Mouse (Mus musculus) lung, postnatal 0 days (tissue): ENCODE data around the gene Fnip2. TPM values are rescaled to one million over a fixed set of nuclear protein-coding genes. Genes with fewer than 3 reads are reported as not detected.

Source experiments
- ATAC-seq: fragments of 200-750 bp; cut with Nextera tagmentation; 2 replicates; pipeline ENCODE4 v1.8.0; 2017; ENCODE audit warnings: moderate library complexity
- DNase-seq: peaks from one replicate; pipeline ENCODE4 v3.0.0-alpha.2; 2016; ENCODE audit warnings: low spot score
- H3K27ac ChIP-seq: fragments of 300-500 bp; sonication (generic); 2 replicates; pipeline ENCODE4 v1.5.1; 2014; ENCODE audit warnings: antibody characterized with exemption, mild to moderate bottlenecking, low read length, mixed read lengths
- H3K27me3 ChIP-seq: fragments of 300-500 bp; sonication (generic); replicated peaks from 2 replicates; pipeline ENCODE4 v1.6.1; 2014; ENCODE audit warnings: low read length, mixed read lengths; ENCODE audit not compliant: insufficient read depth
- H3K36me3 ChIP-seq: fragments of 300-500 bp; sonication (generic); 2 replicates; pipeline ENCODE4 v1.6.1; 2014; ENCODE audit warnings: low read length, mixed read lengths; ENCODE audit not compliant: insufficient read depth
- H3K4me1 ChIP-seq: fragments of 300-500 bp; sonication (generic); 2 replicates; pipeline ENCODE4 v1.6.1; 2014; ENCODE audit warnings: antibody characterized with exemption, low read depth, low read length, mixed read lengths; ENCODE audit not compliant: insufficient read depth
- H3K4me2 ChIP-seq: fragments of 300-500 bp; sonication (generic); replicated peaks from 2 replicates; pipeline ENCODE4 v1.6.1; 2014; ENCODE audit warnings: low read depth, mild to moderate bottlenecking, low read length, moderate library complexity, mixed read lengths
- H3K4me3 ChIP-seq: fragments of 300-500 bp; sonication (generic); 2 replicates; pipeline ENCODE4 v1.5.1; 2014; ENCODE audit warnings: low read depth, low read length
- H3K9ac ChIP-seq: fragments of 300-500 bp; sonication (generic); replicated peaks from 2 replicates; pipeline ENCODE4 v1.6.1; 2014; ENCODE audit warnings: low read depth, mild to moderate bottlenecking
- H3K9me3 ChIP-seq: fragments of 300-500 bp; sonication (generic); 2 replicates; pipeline ENCODE4 v1.6.1; 2016; ENCODE audit warnings: low read length, mixed read lengths
- CTCF ChIP-seq: IDR thresholded peaks from 2 replicates; pipeline ENCODE4 v1.5.1; 2016; ENCODE audit warnings: antibody characterized with exemption, mild to moderate bottlenecking
- EP300 ChIP-seq: IDR thresholded peaks from 2 replicates; pipeline ENCODE4 v1.6.1; 2016; ENCODE audit warnings: antibody characterized with exemption, mild to moderate bottlenecking, control low read depth
- WGBS: fragments of 180-500 bp; shearing (Covaris S2); extraction: QIAGEN DNeasy Blood & Tissue Kit; methylation state at CpG from one replicate; pipeline ENCODE4 v1.1.7; 2014; 5-methylcytosine and 5-hydroxymethylcytosine counted together
- polyA plus RNA-seq: library from polyadenylated mRNA; unstranded; fragments of >200 nt; fragmentation: Nextera tagmentation; extraction: Ambion mirVana; gene quantifications from 2 replicates; pipeline ENCODE4 v1.2.1, GENCODE M21; 2015

Fnip2 gene
- polyA plus RNA-seq, 1 experiment from 2014 or later = 3.5 TPM

DNA sequence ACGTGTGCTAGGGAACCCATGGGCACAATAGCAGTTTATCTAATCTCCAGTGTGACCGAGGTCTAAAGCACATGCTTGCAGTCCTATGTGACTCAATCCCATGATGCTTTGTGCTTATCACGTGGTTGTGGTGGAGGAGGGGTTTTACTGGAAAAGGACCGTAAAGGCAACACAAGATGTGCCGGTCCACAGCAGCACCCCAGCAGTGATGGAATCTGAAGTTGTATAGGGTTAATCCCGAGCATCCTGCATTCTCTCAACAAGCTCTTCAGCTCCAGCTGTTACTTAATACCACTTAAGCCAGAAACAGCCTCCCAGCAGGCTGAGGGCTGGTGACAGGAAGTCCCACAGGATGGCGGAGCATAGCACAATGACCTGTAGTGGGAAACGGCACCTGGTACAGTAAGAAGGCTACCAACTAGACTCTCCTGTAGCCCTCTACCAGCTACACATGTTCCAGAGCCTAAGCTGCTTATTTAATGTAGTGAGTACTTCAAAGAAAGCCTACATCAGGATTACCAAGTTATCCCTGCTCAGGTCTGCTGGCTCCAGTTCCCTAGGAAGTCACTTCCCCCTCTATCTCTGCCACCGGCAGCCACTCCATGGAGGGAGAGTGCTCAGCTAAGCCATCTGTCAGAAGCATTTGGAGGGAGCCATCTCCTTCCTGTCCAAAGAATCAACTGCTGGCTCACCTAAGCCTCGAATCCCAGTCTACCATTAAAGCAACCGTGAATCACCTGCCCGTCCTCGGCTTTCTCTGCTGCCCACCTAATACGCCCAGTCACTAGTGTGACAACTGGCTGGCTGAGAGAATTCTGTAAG is 51.3 kb downstream of the Fnip2 start:
- no peak for TF ChIP-seq EP300
- 62% methylated on average over 14 of the region's 14 CpGs for WGBS
- H3K4me2 ChIP-seq = no peak overlapping the region

DNA sequence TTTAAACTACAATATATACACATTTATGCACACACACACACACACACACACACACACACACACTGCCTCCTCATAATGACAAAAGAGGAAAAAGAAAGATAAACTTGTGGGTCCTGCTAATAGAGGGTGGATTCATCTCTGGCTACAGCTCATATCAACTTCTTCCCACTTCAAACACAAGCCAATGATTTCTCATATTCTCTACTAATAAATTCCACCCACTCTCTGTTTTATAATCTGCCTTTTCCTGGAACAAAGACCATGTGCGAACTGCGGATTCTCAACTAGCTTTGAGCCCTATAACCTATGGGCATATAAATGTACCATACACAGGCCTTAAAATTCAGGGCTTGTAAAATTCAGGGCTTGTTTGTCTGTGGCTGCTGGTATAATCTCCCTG is 53.3 kb downstream of the Fnip2 start:
- Histone ChIP-seq H3K27me3 (no peaks in the 10 kb centered on the region), H3K9me3 (no peaks in the 10 kb centered on the region), H3K9ac (no peak overlapping the region), H3K27ac (no peak overlapping the region), H3K4me2 (no peak overlapping the region), H3K4me1 (peaks cover 8% of the 10 kb centered on the region; the same call in 1 of the 2 replicates), H3K4me3 (no peak overlapping the region), H3K36me3 (no peaks in the 10 kb centered on the region)
- ATAC-seq (no peak), DNase-seq (no peak)
- 93% methylated on average over 2 of the region's 2 CpGs for WGBS
- TF ChIP-seq CTCF = no peak
- TF ChIP-seq EP300 = no peak

More for the DNA sequence above, 51.3 kb downstream of the Fnip2 start:
- DNase-seq = peak; percentile 41
- Histone ChIP-seq H3K9ac (no peak overlapping the region), H3K9me3 (no peaks in the 10 kb centered on the region), H3K27ac (0 out of 2 replicates have a peak overlapping the region, but pooled peaks have one; percentile 32), H3K4me1 (peaks cover 12% of the 10 kb centered on the region; the same call in 1 of the 2 replicates), H3K36me3 (no peaks in the 10 kb centered on the region), H3K27me3 (no peaks in the 10 kb centered on the region), H3K4me3 (no peak overlapping the region)
- peak; percentile 43; the same call in 1 of the 2 replicates for ATAC-seq

DNA sequence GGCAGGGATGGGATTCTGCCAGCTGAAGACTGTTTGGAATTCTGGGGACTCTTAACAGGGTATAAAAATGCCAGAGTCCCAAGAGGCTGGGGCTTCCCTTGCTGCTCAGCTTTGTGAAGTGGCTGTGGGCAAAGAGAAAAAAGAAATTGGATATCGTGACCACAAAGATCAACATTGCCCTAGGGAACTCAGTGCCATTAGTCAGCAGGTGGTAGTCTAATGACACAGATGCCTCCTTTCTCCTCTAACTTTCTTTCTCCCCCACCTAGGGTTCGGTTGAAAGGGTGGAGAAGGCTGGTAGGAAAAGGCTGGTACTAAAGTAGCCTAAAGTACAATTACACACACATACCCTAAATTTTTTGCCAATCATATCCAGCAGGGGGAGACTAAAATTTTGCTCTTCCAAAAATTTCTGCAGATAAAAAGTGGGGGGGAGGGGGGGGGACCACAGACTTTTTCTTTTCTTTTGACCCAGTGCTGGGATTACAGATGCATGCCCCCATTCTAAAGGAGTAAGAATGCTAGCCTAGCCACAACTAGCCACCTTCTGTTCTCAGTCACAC is 66.3 kb downstream of the Fnip2 start:
- Histone ChIP-seq H3K4me2 (no peak overlapping the region), H3K9me3 (no peaks in the 10 kb centered on the region), H3K4me3 (no peak overlapping the region), H3K27me3 (no peaks in the 10 kb centered on the region), H3K9ac (no peak overlapping the region), H3K36me3 (peaks cover 5% of the 10 kb centered on the region; the same call in 1 of the 2 replicates), H3K4me1 (no peaks in the 10 kb centered on the region), H3K27ac (no peak overlapping the region)
- TF ChIP-seq EP300 = no peak
- no peak; the same call in 1 of the 2 replicates for TF ChIP-seq CTCF
- ATAC-seq (no peak), DNase-seq (no peak)
- WGBS = 78% methylated on average over 2 of the region's 2 CpGs

DNA sequence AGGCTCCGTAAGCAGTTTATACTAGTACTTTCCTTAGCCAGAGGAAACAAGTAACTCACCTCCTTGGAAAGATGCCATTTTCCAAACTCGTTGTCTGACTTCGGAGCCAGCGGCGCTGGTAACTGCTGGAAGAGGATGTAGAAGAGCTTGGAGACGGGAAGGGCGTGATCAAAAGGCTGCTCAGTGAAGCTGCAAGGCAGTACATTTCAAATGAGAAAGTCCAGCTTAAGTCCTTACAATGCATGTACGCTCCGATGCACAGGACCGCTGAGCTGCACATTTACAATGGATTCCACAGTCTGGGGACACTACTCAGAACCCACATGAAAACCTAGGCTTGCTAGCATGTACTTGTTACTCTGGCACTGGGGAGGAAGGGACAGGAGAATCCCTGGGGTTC is 67.3 kb downstream of the Fnip2 start:
- Histone ChIP-seq H3K9me3 (no peaks in the 10 kb centered on the region), H3K27ac (no peak overlapping the region), H3K27me3 (no peaks in the 10 kb centered on the region), H3K4me1 (no peaks in the 10 kb centered on the region), H3K4me2 (no peak overlapping the region), H3K9ac (no peak overlapping the region), H3K4me3 (no peak overlapping the region), H3K36me3 (no peaks in the 10 kb centered on the region; the same call in 1 of the 2 replicates)
- ATAC-seq (no peak; the same call in 1 of the 2 replicates), DNase-seq (no peak)
- WGBS = 55% methylated on average over 10 of the region's 10 CpGs
- TF ChIP-seq CTCF = no peak
- TF ChIP-seq EP300 = no peak

DNA sequence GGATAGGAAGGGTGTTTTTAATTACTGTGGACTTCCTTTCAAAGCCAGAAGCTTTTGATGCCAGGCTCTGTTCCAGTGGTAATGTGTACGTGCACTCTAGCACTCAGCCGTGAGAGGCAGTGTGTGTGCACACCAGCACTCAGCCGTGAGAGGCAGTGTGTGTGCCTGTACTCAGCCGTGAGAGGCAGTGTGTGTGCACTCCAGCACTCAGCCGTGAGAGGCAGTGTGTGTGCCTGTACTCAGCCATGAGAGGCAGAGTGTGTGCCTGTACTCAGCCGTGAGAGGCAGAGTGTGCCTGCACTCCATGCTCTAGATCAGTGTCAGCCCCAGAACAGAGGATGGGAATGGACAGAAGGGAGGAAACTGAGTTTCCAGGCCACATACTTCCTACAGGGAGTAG is 70.9 kb downstream of the Fnip2 start:
- TF ChIP-seq EP300 (no peak), CTCF (no peak)
- no peak overlapping the region for H3K4me2 ChIP-seq
- H3K36me3 ChIP-seq = peaks cover 7% of the 10 kb centered on the region; the same call in 1 of the 2 replicates
- no peaks in the 10 kb centered on the region for H3K4me1 ChIP-seq
- WGBS = 52% methylated on average over 6 of the region's 6 CpGs
- H3K9me3 ChIP-seq = no peaks in the 10 kb centered on the region
- no peaks in the 10 kb centered on the region for H3K27me3 ChIP-seq
- ATAC-seq (peak; percentile 66), DNase-seq (no peak)
- H3K27ac ChIP-seq = no peak overlapping the region
- H3K4me3 ChIP-seq = no peak overlapping the region
- H3K9ac ChIP-seq = no peak overlapping the region

DNA sequence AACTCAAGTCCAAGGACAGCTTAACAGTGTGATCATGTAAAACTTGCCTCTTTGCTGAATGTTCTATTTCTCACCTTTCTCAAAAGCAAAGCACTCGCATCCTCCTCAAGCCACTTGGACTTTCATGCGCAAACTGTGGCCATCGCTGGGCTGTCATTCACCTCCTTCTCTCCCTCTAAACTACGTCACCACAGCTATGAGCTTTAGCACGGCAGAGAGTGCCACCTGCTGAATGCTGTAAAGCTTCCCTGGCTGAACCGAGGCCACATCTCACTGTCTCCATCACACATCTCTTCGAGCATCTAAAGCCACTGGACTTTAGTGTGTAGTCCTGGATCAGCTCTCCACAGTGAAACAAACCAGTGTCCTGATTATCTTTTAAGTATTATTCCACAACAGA is 72.4 kb downstream of the Fnip2 start:
- no peak overlapping the region for H3K27ac ChIP-seq
- H3K9ac ChIP-seq = no peak overlapping the region
- no peak for ATAC-seq
- H3K4me3 ChIP-seq = no peak overlapping the region
- H3K4me2 ChIP-seq = no peak overlapping the region
- H3K4me1 ChIP-seq = no peaks in the 10 kb centered on the region
- WGBS = 81% methylated on average over 7 of the region's 7 CpGs
- TF ChIP-seq CTCF (peak; percentile 36), EP300 (no peak)
- peaks cover 7% of the 10 kb centered on the region; the same call in 1 of the 2 replicates for H3K36me3 ChIP-seq
- no peaks in the 10 kb centered on the region for H3K27me3 ChIP-seq
- no peaks in the 10 kb centered on the region for H3K9me3 ChIP-seq
- DNase-seq = no peak
